Mouse (Mus musculus): ENCODE results near the gene Hba-x. TPM values are rescaled to one million over a fixed set of nuclear protein-coding genes. Genes with fewer than 3 reads are reported as not detected.

Hba-x gene
- polyA plus RNA-seq, 1 experiment from 2014 or later: 77.0 TPM

DNA sequence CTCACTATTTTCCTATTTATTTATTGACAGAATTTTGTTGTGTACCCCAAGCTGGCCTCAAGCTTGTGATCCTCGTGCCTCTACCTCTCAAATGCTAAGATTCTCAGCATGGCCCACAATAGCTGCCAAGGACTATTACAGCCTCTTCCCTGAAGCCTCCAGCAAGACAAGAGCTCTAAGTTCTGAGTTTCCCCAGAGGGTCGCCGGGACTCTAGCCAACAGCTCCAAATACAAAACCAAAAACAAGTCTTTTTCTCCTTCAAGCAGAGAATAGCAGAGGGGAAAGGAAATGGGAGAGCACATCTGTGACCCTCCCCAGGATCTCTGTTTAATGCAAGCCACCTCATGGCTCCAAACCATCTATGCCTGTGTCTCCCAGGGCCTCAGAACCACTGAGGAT, 32.1 kb upstream of the Hba-x start:
- H3K36me3 ChIP-seq (ENCODE audit: control insufficient read depth, insufficient read depth, low read length): peaks cover 76% of the 10 kb centered on the region
- no peak for DNase-seq
- H3K27ac ChIP-seq (replicated peaks; ENCODE audit: low read depth, low read length): no peak overlapping the region

DNA sequence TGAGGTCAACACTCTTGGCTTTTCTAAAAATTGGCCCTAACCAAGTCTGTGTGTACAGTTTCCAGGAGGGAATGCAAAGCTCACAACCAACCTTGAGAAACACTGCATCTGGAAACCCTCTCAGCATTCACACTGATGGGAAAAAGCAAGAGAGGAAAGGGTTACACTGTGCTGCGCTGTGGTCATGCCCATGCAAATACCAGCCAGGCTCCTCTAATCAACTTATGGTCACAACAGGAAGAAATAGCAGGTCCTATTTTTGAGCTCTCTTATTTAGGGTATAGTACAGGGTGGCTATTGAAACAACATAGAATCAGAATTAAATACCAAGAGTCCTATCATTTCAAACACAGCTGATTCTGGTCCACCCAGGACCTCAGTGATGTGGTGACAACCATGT, 31.6 kb upstream of the Hba-x start:
- 95% methylated on average over 1 of the region's 1 CpGs for WGBS
- DNase-seq (no peak), ATAC-seq (ENCODE audit: low FRiP score, low TSS enrichment) (no peak)
- H3K4me1 ChIP-seq (ENCODE audit: control insufficient read depth, insufficient read depth, low read length): no peaks in the 10 kb centered on the region
- no peak overlapping the region for H3K4me3 ChIP-seq (replicated peaks; ENCODE audit: low read depth, low read length)
- H3K4me2 ChIP-seq (ENCODE audit: low read length): no peak overlapping the region
- no peak overlapping the region for H3K27ac ChIP-seq (replicated peaks; ENCODE audit: low read depth, low read length)
- H3K9ac ChIP-seq (replicated peaks; ENCODE audit: low read length): no peak overlapping the region
- peaks cover 77% of the 10 kb centered on the region for H3K36me3 ChIP-seq (ENCODE audit: control insufficient read depth, insufficient read depth, low read length)
- H3K9me3 ChIP-seq (ENCODE audit: control insufficient read depth, low read length): no peaks in the 10 kb centered on the region
- H3K27me3 ChIP-seq (ENCODE audit: control insufficient read depth, insufficient read depth, low read length): no peaks in the 10 kb centered on the region

More for the DNA sequence above, 32.1 kb upstream of the Hba-x start:
- no peak overlapping the region for H3K9ac ChIP-seq (replicated peaks; ENCODE audit: low read length)
- no peak for ATAC-seq (ENCODE audit: low FRiP score, low TSS enrichment)
- H3K27me3 ChIP-seq (ENCODE audit: control insufficient read depth, insufficient read depth, low read length): no peaks in the 10 kb centered on the region
- no peaks in the 10 kb centered on the region for H3K9me3 ChIP-seq (ENCODE audit: control insufficient read depth, low read length)
- no peak overlapping the region for H3K4me2 ChIP-seq (ENCODE audit: low read length)
- H3K4me1 ChIP-seq (ENCODE audit: control insufficient read depth, insufficient read depth, low read length): no peaks in the 10 kb centered on the region
- no peak overlapping the region for H3K4me3 ChIP-seq (replicated peaks; ENCODE audit: low read depth, low read length)
- 83% methylated on average over 3 of the region's 3 CpGs for WGBS

GRCm38 (mm10) chr11:32245614-32246013, 30.6 kb upstream of the Hba-x start:
- Histone ChIP-seq H3K4me2 (ENCODE audit: low read length) (no peak overlapping the region), H3K36me3 (ENCODE audit: control insufficient read depth, insufficient read depth, low read length) (peaks cover 73% of the 10 kb centered on the region), H3K27me3 (ENCODE audit: control insufficient read depth, insufficient read depth, low read length) (no peaks in the 10 kb centered on the region), H3K4me3 (replicated peaks; ENCODE audit: low read depth, low read length) (no peak overlapping the region), H3K9ac (replicated peaks; ENCODE audit: low read length) (no peak overlapping the region), H3K27ac (replicated peaks; ENCODE audit: low read depth, low read length) (no peak overlapping the region), H3K4me1 (ENCODE audit: control insufficient read depth, insufficient read depth, low read length) (no peaks in the 10 kb centered on the region), H3K9me3 (ENCODE audit: control insufficient read depth, low read length) (no peaks in the 10 kb centered on the region)
- DNase-seq (no peak), ATAC-seq (ENCODE audit: low FRiP score, low TSS enrichment) (no peak)
- 96% methylated on average over 6 of the region's 6 CpGs for WGBS

- H3K9ac ChIP-seq (replicated peaks; ENCODE audit: low read length): no peak overlapping the region
- ATAC-seq (ENCODE audit: low FRiP score, low TSS enrichment) (no peak), DNase-seq (no peak)
- no peaks in the 10 kb centered on the region for H3K27me3 ChIP-seq (ENCODE audit: control insufficient read depth, insufficient read depth, low read length)
- H3K4me3 ChIP-seq (replicated peaks; ENCODE audit: low read depth, low read length): no peak overlapping the region
- H3K4me2 ChIP-seq (ENCODE audit: low read length): no peak overlapping the region
- H3K27ac ChIP-seq (replicated peaks; ENCODE audit: low read depth, low read length): no peak overlapping the region
- H3K36me3 ChIP-seq (ENCODE audit: control insufficient read depth, insufficient read depth, low read length): peaks cover 71% of the 10 kb centered on the region
- no peaks in the 10 kb centered on the region for H3K4me1 ChIP-seq (ENCODE audit: control insufficient read depth, insufficient read depth, low read length)
- H3K9me3 ChIP-seq (ENCODE audit: control insufficient read depth, low read length): no peaks in the 10 kb centered on the region
These were observed 29.1 kb upstream of the Hba-x start for GRCm38 (mm10) chr11:32247068-32247467.

GRCm38 (mm10) chr11:32248350-32248749, 27.9 kb upstream of the Hba-x start:
- no peak for ATAC-seq (ENCODE audit: low FRiP score, low TSS enrichment)
- Histone ChIP-seq H3K4me2 (ENCODE audit: low read length) (no peak overlapping the region), H3K9ac (replicated peaks; ENCODE audit: low read length) (no peak overlapping the region), H3K27ac (replicated peaks; ENCODE audit: low read depth, low read length) (no peak overlapping the region), H3K4me3 (replicated peaks; ENCODE audit: low read depth, low read length) (no peak overlapping the region), H3K4me1 (ENCODE audit: control insufficient read depth, insufficient read depth, low read length) (no peaks in the 10 kb centered on the region), H3K9me3 (ENCODE audit: control insufficient read depth, low read length) (no peaks in the 10 kb centered on the region), H3K27me3 (ENCODE audit: control insufficient read depth, insufficient read depth, low read length) (no peaks in the 10 kb centered on the region), H3K36me3 (ENCODE audit: control insufficient read depth, insufficient read depth, low read length) (peaks cover 80% of the 10 kb centered on the region)
- no peak for DNase-seq
- 85% methylated on average over 3 of the region's 3 CpGs for WGBS

DNA sequence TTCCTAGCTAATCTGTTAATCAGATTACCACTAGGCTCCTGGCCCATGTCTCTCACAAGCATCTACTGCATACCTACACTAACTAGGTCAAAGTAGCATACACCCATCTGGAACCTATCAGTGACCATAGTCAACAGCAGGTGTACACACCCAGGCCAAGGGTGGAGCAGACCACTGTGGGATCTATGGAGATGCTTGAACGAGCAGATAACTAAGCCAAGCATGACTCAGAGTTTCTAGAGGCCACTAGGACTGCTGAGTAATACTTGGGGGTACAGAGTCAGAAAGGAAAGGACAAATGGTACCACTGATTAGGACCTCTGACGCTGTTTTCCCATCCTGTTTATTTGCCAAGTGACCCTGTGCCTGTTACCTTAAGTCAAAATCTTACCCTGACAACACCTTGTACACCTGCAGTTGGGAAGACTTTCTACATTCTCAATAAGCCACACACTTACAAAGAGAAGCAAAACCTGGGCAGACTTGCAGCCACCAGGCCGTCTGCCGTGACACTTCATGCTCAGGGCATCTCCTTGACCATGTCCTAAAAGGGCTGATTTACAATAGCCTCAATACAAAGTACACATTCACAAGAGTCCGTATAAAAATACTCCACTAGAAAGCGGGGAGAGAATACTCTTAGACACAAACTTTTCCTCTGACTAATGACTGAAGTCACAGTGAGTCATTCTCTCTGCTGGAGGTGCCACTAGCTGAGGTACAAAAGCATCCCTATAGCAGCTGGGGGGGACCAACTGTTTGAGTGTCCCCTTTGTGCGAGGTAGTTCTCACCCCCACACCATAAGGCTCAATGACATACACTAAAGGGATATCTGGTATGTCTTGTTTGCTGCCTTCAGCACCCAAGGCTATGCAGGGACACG, 25.1 kb upstream of the Hba-x start:
- H3K9ac ChIP-seq (replicated peaks; ENCODE audit: low read length): no peak overlapping the region
- 92% methylated on average over 8 of the region's 8 CpGs for WGBS
- no peak overlapping the region for H3K27ac ChIP-seq (replicated peaks; ENCODE audit: low read depth, low read length)
- no peaks in the 10 kb centered on the region for H3K9me3 ChIP-seq (ENCODE audit: control insufficient read depth, low read length)
- H3K4me1 ChIP-seq (ENCODE audit: control insufficient read depth, insufficient read depth, low read length): no peaks in the 10 kb centered on the region
- no peak overlapping the region for H3K4me2 ChIP-seq (ENCODE audit: low read length)
- H3K27me3 ChIP-seq (ENCODE audit: control insufficient read depth, insufficient read depth, low read length): no peaks in the 10 kb centered on the region
- H3K4me3 ChIP-seq (replicated peaks; ENCODE audit: low read depth, low read length): no peak overlapping the region
- ATAC-seq (ENCODE audit: low FRiP score, low TSS enrichment) (no peak), DNase-seq (no peak)
- peaks cover 68% of the 10 kb centered on the region for H3K36me3 ChIP-seq (ENCODE audit: control insufficient read depth, insufficient read depth, low read length)

GRCm38 (mm10) chr11:32253121-32253520, 23.1 kb upstream of the Hba-x start:
- Histone ChIP-seq H3K9me3 (ENCODE audit: control insufficient read depth, low read length) (no peaks in the 10 kb centered on the region), H3K4me1 (ENCODE audit: control insufficient read depth, insufficient read depth, low read length) (no peaks in the 10 kb centered on the region), H3K36me3 (ENCODE audit: control insufficient read depth, insufficient read depth, low read length) (peaks cover 54% of the 10 kb centered on the region), H3K27me3 (ENCODE audit: control insufficient read depth, insufficient read depth, low read length) (no peaks in the 10 kb centered on the region), H3K27ac (replicated peaks; ENCODE audit: low read depth, low read length) (no peak overlapping the region), H3K4me2 (ENCODE audit: low read length) (no peak overlapping the region), H3K4me3 (replicated peaks; ENCODE audit: low read depth, low read length) (no peak overlapping the region), H3K9ac (replicated peaks; ENCODE audit: low read length) (no peak overlapping the region)
- no peak for ATAC-seq (ENCODE audit: low FRiP score, low TSS enrichment)
- WGBS: 94% methylated on average over 1 of the region's 1 CpGs
- DNase-seq: no peak

DNA sequence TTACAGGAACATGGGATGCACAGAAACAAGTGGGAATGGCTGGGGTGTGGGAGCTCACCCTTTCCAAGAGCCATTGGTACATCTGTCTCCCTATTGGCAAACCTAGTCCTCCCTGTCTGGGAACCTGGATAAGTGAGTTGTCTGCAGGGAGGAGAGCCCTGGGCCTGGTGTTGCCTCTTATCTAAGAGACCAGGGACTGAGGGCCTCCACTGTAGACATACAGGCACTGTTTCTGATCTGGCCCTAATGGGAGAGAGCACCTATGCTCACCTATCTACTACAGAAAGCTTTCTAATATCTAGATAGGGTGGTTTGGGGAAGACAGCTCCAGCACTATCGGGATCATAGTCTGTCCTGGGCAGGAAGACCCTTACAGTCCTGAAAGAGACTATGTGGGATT, 20.1 kb upstream of the Hba-x start:
- Histone ChIP-seq H3K4me1 (ENCODE audit: control insufficient read depth, insufficient read depth, low read length) (no peaks in the 10 kb centered on the region), H3K27ac (replicated peaks; ENCODE audit: low read depth, low read length) (no peak overlapping the region), H3K36me3 (ENCODE audit: control insufficient read depth, insufficient read depth, low read length) (peaks cover 42% of the 10 kb centered on the region), H3K4me2 (ENCODE audit: low read length) (no peak overlapping the region), H3K4me3 (replicated peaks; ENCODE audit: low read depth, low read length) (no peak overlapping the region), H3K9me3 (ENCODE audit: control insufficient read depth, low read length) (no peaks in the 10 kb centered on the region), H3K9ac (replicated peaks; ENCODE audit: low read length) (no peak overlapping the region), H3K27me3 (ENCODE audit: control insufficient read depth, insufficient read depth, low read length) (no peaks in the 10 kb centered on the region)
- DNase-seq (no peak), ATAC-seq (ENCODE audit: low FRiP score, low TSS enrichment) (no peak)
- 100% methylated on average over 1 of the region's 1 CpGs for WGBS

DNA sequence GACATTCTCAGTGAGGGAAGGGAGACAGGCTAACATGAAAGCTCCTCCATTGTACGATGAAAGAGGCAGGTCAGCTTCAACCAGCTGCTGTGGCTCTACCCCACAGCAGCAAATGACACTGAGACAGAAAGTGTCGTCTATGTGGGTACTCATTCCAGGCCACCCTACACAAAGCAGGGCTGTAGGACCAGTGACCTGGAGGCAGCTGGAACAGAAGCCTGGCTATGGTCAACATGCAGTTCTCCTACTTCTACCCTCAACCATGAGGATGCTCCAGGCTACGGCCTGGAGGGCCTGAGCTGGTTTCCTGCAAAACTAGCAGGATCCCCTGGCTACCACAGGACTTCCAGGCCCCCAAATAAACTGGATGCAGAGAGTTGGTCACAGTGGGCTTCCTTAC, 19.6 kb upstream of the Hba-x start:
- ATAC-seq (ENCODE audit: low FRiP score, low TSS enrichment) (no peak), DNase-seq (no peak)
- H3K36me3 ChIP-seq (ENCODE audit: control insufficient read depth, insufficient read depth, low read length): peaks cover 38% of the 10 kb centered on the region
- 95% methylated on average over 3 of the region's 3 CpGs for WGBS
- H3K9me3 ChIP-seq (ENCODE audit: control insufficient read depth, low read length): no peaks in the 10 kb centered on the region
- no peak overlapping the region for H3K4me3 ChIP-seq (replicated peaks; ENCODE audit: low read depth, low read length)
- H3K4me1 ChIP-seq (ENCODE audit: control insufficient read depth, insufficient read depth, low read length): no peaks in the 10 kb centered on the region
- no peak overlapping the region for H3K27ac ChIP-seq (replicated peaks; ENCODE audit: low read depth, low read length)
- no peak overlapping the region for H3K4me2 ChIP-seq (ENCODE audit: low read length)
- no peaks in the 10 kb centered on the region for H3K27me3 ChIP-seq (ENCODE audit: control insufficient read depth, insufficient read depth, low read length)
- no peak overlapping the region for H3K9ac ChIP-seq (replicated peaks; ENCODE audit: low read length)
